Mouse (Mus musculus) intestine, embryonic 14.5 days (tissue): ENCODE results near the gene Serinc5. TPM values are rescaled to one million over a fixed set of nuclear protein-coding genes. Genes with fewer than 3 reads are reported as not detected.

Experiments
- ATAC-seq: fragments of 200-750 bp; cut with Nextera tagmentation; replicated peaks from 2 replicates; pipeline ENCODE4 v1.8.0; 2017; ENCODE audit warnings: low read depth, moderate number of reproducible peaks, moderate TSS enrichment, moderate library complexity; ENCODE audit not compliant: low FRiP score, low TSS enrichment
- DNase-seq: peaks from one replicate; pipeline ENCODE4 v3.0.0-alpha.2; 2018; ENCODE audit warnings: low spot score
- H3K27ac ChIP-seq: fragments of 300-500 bp; sonication (generic); 2 replicates; pipeline ENCODE4 v1.5.1; 2014; ENCODE audit warnings: low read depth, mild to moderate bottlenecking, control low read depth
- H3K27me3 ChIP-seq: fragments of 300-500 bp; sonication (generic); replicated peaks from 2 replicates; pipeline ENCODE4 v1.6.1; 2014; ENCODE audit warnings: low read length, control low read depth; ENCODE audit not compliant: control insufficient read depth, insufficient read depth
- H3K36me3 ChIP-seq: fragments of 300-500 bp; sonication (generic); 2 replicates; pipeline ENCODE4 v1.6.1; 2014; ENCODE audit warnings: low read length, control low read depth; ENCODE audit not compliant: control insufficient read depth, insufficient read depth
- H3K4me1 ChIP-seq: fragments of 300-500 bp; sonication (generic); replicated peaks from 2 replicates; pipeline ENCODE4 v1.6.1; 2014; ENCODE audit warnings: low read length, control low read depth, mixed read lengths; ENCODE audit not compliant: control insufficient read depth, insufficient read depth
- H3K4me2 ChIP-seq: fragments of 300-500 bp; sonication (generic); 2 replicates; pipeline ENCODE4 v1.6.1; 2014; ENCODE audit warnings: low read length
- H3K4me3 ChIP-seq: fragments of 300-500 bp; sonication (generic); 2 replicates; pipeline ENCODE4 v1.5.1; 2014; ENCODE audit warnings: low read depth, low read length, control low read depth, mixed read lengths
- H3K9ac ChIP-seq: fragments of 300-500 bp; sonication (generic); 2 replicates; pipeline ENCODE4 v1.6.1; 2014; ENCODE audit warnings: mild to moderate bottlenecking, low read length
- H3K9me3 ChIP-seq: fragments of 300-500 bp; sonication (generic); 2 replicates; pipeline ENCODE4 v1.6.1; 2016; ENCODE audit warnings: low read length, control low read depth; ENCODE audit not compliant: control insufficient read depth
- WGBS: fragments of 180-500 bp; shearing (Covaris S2); extraction: QIAGEN DNeasy Blood & Tissue Kit; methylation state at CpG from one replicate; pipeline ENCODE4 v1.1.7; 2014; 5-methylcytosine and 5-hydroxymethylcytosine counted together
- polyA plus RNA-seq: library from polyadenylated mRNA; unstranded; fragments of >200 nt; fragmentation: Nextera tagmentation; extraction: Ambion mirVana; gene quantifications from 2 replicates; pipeline ENCODE4 v1.2.1, GENCODE M21; 2014

The Serinc5 gene
- polyA plus RNA-seq, 1 experiment from 2014 or later = 24.9 TPM

- peak; percentile 78 for DNase-seq
- peaks cover 27% of the 10 kb centered on the region for H3K4me1 ChIP-seq
- 0 out of 2 replicates have a peak, but pooled peaks cover 3% of the 10 kb centered on the region for H3K36me3 ChIP-seq
- H3K4me2 ChIP-seq = peak overlapping the region; percentile 94
- ATAC-seq = peak; percentile 20; the same call in 1 of the 2 replicates
- no peaks in the 10 kb centered on the region for H3K27me3 ChIP-seq
- H3K9me3 ChIP-seq = no peaks in the 10 kb centered on the region
- H3K9ac ChIP-seq = peak overlapping the region; percentile 75
- 15% methylated on average over 13 of the region's 13 CpGs for WGBS
- H3K4me3 ChIP-seq = peak overlapping the region; percentile 81
- H3K27ac ChIP-seq = peak overlapping the region; percentile 92
Measured at GRCm38 (mm10) chr13:92609486-92610310, 1.2 kb upstream of the Serinc5 start.

- Histone ChIP-seq H3K4me3 (peak overlapping the region; percentile 81), H3K36me3 (0 out of 2 replicates have a peak, but pooled peaks cover 3% of the 10 kb centered on the region), H3K27me3 (no peaks in the 10 kb centered on the region), H3K4me2 (peak overlapping the region; percentile 77), H3K9me3 (no peaks in the 10 kb centered on the region), H3K27ac (peak overlapping the region; percentile 92), H3K4me1 (peaks cover 27% of the 10 kb centered on the region), H3K9ac (peak overlapping the region; percentile 81)
- peak; percentile 89 for DNase-seq
- ATAC-seq = peak; percentile 48
- under 1% methylated on average over 43 of the region's 43 CpGs for WGBS
Measured at GRCm38 (mm10) chr13:92611254-92611784, 428 bp downstream of the Serinc5 start.

GRCm38 (mm10) chr13:92611917-92612316 lies 1.0 kb downstream of the Serinc5 start:
- DNase-seq = no peak
- H3K9ac ChIP-seq = peak overlapping the region; percentile 81
- H3K27me3 ChIP-seq = no peaks in the 10 kb centered on the region
- H3K36me3 ChIP-seq = 0 out of 2 replicates have a peak, but pooled peaks cover 3% of the 10 kb centered on the region
- H3K4me2 ChIP-seq = peak overlapping the region; percentile 77
- ATAC-seq = no peak
- peaks cover 27% of the 10 kb centered on the region for H3K4me1 ChIP-seq
- H3K9me3 ChIP-seq = no peaks in the 10 kb centered on the region
- WGBS = 9% methylated on average over 7 of the region's 7 CpGs
- peak overlapping the region; percentile 92; the same call in 1 of the 2 replicates for H3K27ac ChIP-seq
- H3K4me3 ChIP-seq = peak overlapping the region; percentile 81

GRCm38 (mm10) chr13:92613094-92613493 lies 2.2 kb downstream of the Serinc5 start:
- Histone ChIP-seq H3K27me3 (no peaks in the 10 kb centered on the region), H3K9ac (no peak overlapping the region), H3K4me2 (peak overlapping the region; percentile 77), H3K36me3 (0 out of 2 replicates have a peak, but pooled peaks cover 3% of the 10 kb centered on the region), H3K9me3 (no peaks in the 10 kb centered on the region), H3K4me3 (peak overlapping the region; percentile 81; the same call in 1 of the 2 replicates), H3K4me1 (peaks cover 27% of the 10 kb centered on the region), H3K27ac (no peak overlapping the region; the same call in 1 of the 2 replicates)
- WGBS = 59% methylated on average over 5 of the region's 5 CpGs
- no peak for DNase-seq
- no peak for ATAC-seq

GRCm38 (mm10) chr13:92615201-92615600 lies 4.3 kb downstream of the Serinc5 start:
- ATAC-seq (no peak), DNase-seq (no peak)
- H3K9me3 ChIP-seq = no peaks in the 10 kb centered on the region
- no peak overlapping the region for H3K4me2 ChIP-seq
- H3K27ac ChIP-seq = no peak overlapping the region
- H3K36me3 ChIP-seq = 0 out of 2 replicates have a peak, but pooled peaks cover 3% of the 10 kb centered on the region
- no peaks in the 10 kb centered on the region for H3K27me3 ChIP-seq
- no peak overlapping the region for H3K9ac ChIP-seq
- no peak overlapping the region for H3K4me3 ChIP-seq
- 85% methylated on average over 5 of the region's 5 CpGs for WGBS
- peaks cover 20% of the 10 kb centered on the region for H3K4me1 ChIP-seq

GRCm38 (mm10) chr13:92616459-92616858 lies 5.6 kb downstream of the Serinc5 start:
- Histone ChIP-seq H3K4me2 (no peak overlapping the region), H3K4me1 (peaks cover 18% of the 10 kb centered on the region), H3K9me3 (no peaks in the 10 kb centered on the region), H3K27me3 (no peaks in the 10 kb centered on the region), H3K27ac (no peak overlapping the region), H3K4me3 (no peak overlapping the region), H3K9ac (no peak overlapping the region), H3K36me3 (0 out of 2 replicates have a peak, but pooled peaks cover 3% of the 10 kb centered on the region)
- ATAC-seq (no peak), DNase-seq (no peak)
- 93% methylated on average over 8 of the region's 8 CpGs for WGBS

GRCm38 (mm10) chr13:92626196-92626595 lies 15.3 kb downstream of the Serinc5 start:
- H3K4me2 ChIP-seq = no peak overlapping the region
- peaks cover 15% of the 10 kb centered on the region for H3K36me3 ChIP-seq
- DNase-seq (no peak), ATAC-seq (no peak)
- H3K27me3 ChIP-seq = no peaks in the 10 kb centered on the region
- no peak overlapping the region for H3K9ac ChIP-seq
- H3K9me3 ChIP-seq = no peaks in the 10 kb centered on the region
- H3K4me3 ChIP-seq = no peak overlapping the region
- peaks cover 2% of the 10 kb centered on the region for H3K4me1 ChIP-seq
- H3K27ac ChIP-seq = no peak overlapping the region
- 88% methylated on average over 1 of the region's 1 CpGs for WGBS

- Histone ChIP-seq H3K4me3 (no peak overlapping the region), H3K36me3 (peaks cover 15% of the 10 kb centered on the region), H3K9ac (no peak overlapping the region), H3K27me3 (no peaks in the 10 kb centered on the region), H3K4me2 (no peak overlapping the region), H3K4me1 (peaks cover 7% of the 10 kb centered on the region), H3K9me3 (no peaks in the 10 kb centered on the region), H3K27ac (no peak overlapping the region)
- ATAC-seq (no peak), DNase-seq (no peak)
- 95% methylated on average over 5 of the region's 5 CpGs for WGBS
Measured at GRCm38 (mm10) chr13:92626725-92627124, 15.8 kb downstream of the Serinc5 start.
